Mouse (Mus musculus) left cerebral cortex, postnatal 14 days (tissue): ENCODE data around the gene Fsip1. TPM values are rescaled to one million over a fixed set of nuclear protein-coding genes. Genes with fewer than 3 reads are reported as not detected.

Source experiments
- DNase-seq, 2 experiments: peaks; one replicate each; pipeline ENCODE4 v3.0.0; 2021 to 2022; ENCODE audit warnings: low spot score in 2 of 2, mixed read lengths in 1 of 2
- intact Hi-C: fragments of 180-260 bp; cut with DNase I; formaldehyde crosslinking; loops from one replicate; pipeline ENCODE4 v1.15.1; 2025
- microRNA-seq, 2 experiments: library from miRNA; unstranded; fragments of <30 nt; microRNA quantifications; one replicate each; pipeline ENCODE4 v1.2.0; 2022
- total RNA-seq, 2 experiments: library from RNA; stranded (reverse); gene quantifications; 2 replicates each; pipeline ENCODE4 v1.2.3; 2021

The Fsip1 gene
- total RNA-seq, 2 experiments from 2014 or later = 0.66 to 0.77 TPM

DNA sequence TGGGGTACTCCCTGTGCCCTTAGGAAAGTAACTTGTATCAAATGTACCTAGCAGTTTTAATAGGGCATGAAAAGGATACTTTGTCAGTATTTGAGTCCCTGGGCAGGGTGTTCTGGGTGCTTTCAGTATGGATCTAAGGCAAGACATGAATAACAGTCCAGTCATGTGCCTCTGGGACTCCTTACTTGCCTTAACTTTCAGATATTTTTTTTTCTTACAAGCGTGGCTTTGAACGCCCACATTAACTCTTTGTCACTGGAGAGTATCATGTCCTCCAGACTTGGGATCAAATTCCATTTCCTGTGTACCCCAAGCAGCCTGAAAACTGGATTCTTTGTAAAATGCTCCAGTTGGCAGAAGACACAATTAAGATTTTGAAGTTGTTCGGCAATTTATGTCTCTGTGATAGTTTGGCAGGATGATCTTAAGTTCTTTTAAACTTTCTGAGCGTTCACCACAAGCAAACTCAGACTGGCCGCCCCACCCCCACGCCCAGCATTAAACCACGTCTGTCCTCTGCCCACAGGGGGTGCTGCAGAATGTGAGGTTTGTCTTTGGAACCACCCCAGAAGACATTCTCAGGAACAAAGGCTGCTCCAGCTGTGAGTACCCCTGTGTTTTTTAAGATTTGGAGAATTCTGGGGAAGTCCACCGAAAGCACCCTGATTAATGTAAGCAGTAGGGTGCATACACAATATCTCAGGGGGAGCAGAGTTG lies 142.8 kb downstream of the Fsip1 start:
- DNase-seq = no peak
- intact Hi-C loops = loop anchor here (5.0 kb wide), 2 partner anchors 128 to 652 kb away; no protein-coding TSS in a partner anchor

DNA sequence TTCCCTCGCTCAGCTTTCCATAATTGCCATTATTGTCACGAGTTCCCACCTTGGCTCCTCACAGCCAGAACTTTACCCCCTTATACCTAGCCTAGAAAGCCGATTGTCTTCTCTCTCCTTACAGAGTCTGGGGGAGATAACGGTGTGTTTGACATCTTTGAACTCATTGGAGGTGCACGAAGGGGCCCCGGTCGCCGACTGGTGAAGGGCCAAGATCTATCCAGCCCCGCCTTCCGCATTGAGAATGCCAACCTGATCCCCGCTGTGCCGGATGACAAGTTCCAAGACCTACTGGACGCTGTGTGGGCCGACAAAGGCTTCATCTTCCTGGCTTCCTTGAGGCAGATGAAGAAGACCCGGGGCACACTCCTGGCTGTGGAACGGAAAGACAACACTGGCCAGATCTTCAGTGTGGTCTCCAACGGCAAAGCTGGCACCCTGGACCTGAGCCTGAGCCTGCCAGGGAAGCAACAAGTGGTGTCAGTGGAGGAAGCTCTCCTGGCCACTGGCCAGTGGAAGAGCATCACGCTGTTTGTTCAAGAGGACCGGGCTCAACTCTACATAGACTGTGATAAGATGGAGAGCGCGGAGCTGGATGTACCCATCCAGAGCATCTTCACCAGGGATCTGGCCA lies 143.8 kb downstream of the Fsip1 start:
- no peak for DNase-seq
- intact Hi-C loops = loop anchor here (5.0 kb wide), 2 partner anchors 129 to 651 kb away; no protein-coding TSS in a partner anchor

DNA sequence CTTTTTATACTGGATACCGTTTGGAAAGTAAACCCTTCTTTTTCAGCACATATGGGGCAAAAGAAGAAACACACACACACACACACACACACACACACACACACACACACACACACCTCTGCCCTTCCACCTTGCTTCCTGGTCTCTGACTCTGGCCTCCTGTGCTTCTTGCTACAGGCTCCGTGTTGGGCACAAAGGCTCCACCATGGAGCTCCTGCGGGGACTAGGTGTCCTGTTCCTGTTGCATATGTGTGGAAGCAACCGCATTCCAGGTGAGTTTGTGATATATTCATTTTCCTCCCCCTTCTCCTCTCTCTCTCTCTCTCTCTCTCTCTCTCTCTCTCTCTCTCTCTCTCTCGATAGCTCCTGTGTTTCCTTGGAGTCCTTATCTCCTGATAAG lies 144.3 kb downstream of the Fsip1 start:
- DNase-seq = no peak

GRCm38 (mm10) chr2:118111488-118112131 lies 145.2 kb downstream of the Fsip1 start, which contains the start of gene Thbs1:
TSS of gene Thbs1 (plus strand) at chr2:118111876.
- intact Hi-C loops = loop anchor here (1.0 to 5.0 kb wide), 3 partner anchors 131 to 649 kb away; no protein-coding TSS in a partner anchor
- peak; percentile 63 to 68 for DNase-seq

More for the DNA sequence above, 144.3 kb downstream of the Fsip1 start:
- intact Hi-C loops = loop anchor here (5.0 kb wide), 2 partner anchors 130 to 650 kb away; no protein-coding TSS in a partner anchor

DNA sequence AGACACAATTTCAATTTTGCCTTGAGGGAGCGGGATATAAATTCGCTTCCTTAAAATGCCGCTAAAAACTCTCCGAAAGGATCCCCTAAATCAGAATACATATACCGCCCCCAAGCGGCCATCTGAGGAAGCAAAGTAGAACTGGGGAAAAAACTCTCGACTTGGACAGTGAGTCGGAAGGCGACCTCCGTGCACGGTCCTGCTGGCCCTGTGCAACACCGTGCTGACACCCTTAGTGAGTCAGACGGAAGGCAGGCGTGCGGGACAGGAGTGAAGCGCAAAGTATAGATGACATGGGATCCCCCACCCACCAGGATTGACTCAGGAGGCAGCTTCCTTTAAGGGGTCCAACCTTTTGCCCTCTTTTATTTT lies 145.7 kb downstream of the Fsip1 start:
- peak; percentile 90 to 92 for DNase-seq
- intact Hi-C loops = loop anchor here (1.0 to 5.0 kb wide), 3 partner anchors 131 to 649 kb away; no protein-coding TSS in a partner anchor

- DNase-seq = peak; percentile 14 to 40
- intact Hi-C loops = loop anchor here (5.0 kb wide), 2 partner anchors 132 to 648 kb away; no protein-coding TSS in a partner anchor
Observed at GRCm38 (mm10) chr2:118110225-118110915, 146.4 kb downstream of the Fsip1 start.

DNA sequence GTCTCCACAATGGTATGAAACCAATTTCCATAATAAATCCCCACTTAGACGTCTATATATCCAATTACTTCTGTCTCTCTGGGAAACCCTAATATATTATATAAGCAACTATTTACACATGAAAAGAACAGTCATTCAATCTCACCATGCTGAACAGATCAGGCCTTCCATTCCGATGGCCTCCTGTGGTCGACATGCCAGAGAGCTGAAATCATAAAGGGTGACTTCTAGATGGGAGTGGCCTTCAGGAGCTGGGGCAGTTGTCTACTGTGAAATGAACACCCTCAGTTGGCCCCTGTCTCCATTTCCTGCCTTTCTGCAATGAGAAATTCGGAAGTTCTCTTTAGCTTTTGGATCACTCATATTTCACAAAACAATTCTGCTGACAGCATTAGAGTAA lies 154.6 kb downstream of the Fsip1 start:
- intact Hi-C loops = no loop called here
- DNase-seq = no peak

DNA sequence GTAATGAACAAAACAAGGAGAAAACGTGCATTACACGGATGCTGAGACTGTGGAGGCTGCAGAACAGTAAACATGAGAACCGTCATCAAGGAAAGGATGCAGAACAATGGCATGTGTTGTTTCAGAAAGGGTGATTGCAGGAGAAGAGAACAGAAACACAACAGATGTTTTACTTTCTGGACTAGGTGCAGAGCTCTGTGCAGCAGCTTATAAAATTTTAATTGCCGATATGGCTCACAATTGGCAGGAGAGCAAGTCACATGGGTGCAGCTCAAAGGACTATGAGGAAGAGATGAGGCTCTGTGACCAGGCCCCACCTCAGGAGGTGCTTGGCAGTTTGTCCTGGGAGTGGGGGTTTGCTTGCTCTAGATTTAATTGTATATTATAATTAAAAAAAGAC lies 157.7 kb downstream of the Fsip1 start:
- no peak for DNase-seq
- intact Hi-C loops = no loop called here

- intact Hi-C loops = no loop called here
- no peak for DNase-seq
Observed at GRCm38 (mm10) chr2:118091226-118091625, 165.5 kb downstream of the Fsip1 start.

- intact Hi-C loops = no loop called here
- no peak for DNase-seq
Observed at GRCm38 (mm10) chr2:118087044-118087726, 169.6 kb downstream of the Fsip1 start.

GRCm38 (mm10) chr2:118085647-118086046 lies 171.1 kb downstream of the Fsip1 start:
- intact Hi-C loops = no loop called here
- no peak for DNase-seq

GRCm38 (mm10) chr2:118084693-118085092 lies 172.1 kb downstream of the Fsip1 start:
- DNase-seq = no peak
- intact Hi-C loops = no loop called here

GRCm38 (mm10) chr2:118083652-118084051 lies 173.1 kb downstream of the Fsip1 start:
- DNase-seq = no peak

GRCm38 (mm10) chr2:118081581-118081980 lies 175.2 kb downstream of the Fsip1 start:
- DNase-seq = no peak
- intact Hi-C loops = no loop called here

More at GRCm38 (mm10) chr2:118083652-118084051, 173.1 kb downstream of the Fsip1 start:
- intact Hi-C loops = no loop called here

Small RNAs within 50 kb of the gene (microRNA-seq; reads per million reads assigned to microRNA genes)
- 0 reads per million in 2 experiments for gene Gm22800

Other genes starting within 250 kb of the Fsip1 start
- 1 to 10 TPM; 4.3 to 4.7 TPM for gene Thbs1, start 145.1 kb downstream of the Fsip1 start, total RNA-seq
- gene Gpr176, start 116.5 kb upstream of the Fsip1 start, total RNA-seq = 10 to 100 TPM; 11.4 to 12.5 TPM
- 10 to 100 TPM; 18.3 to 21.0 TPM for gene Eif2ak4, start 131.7 kb upstream of the Fsip1 start, total RNA-seq
- 100 to 1,000 TPM; 157 to 167 TPM for gene Srp14, start 222.7 kb upstream of the Fsip1 start, total RNA-seq